Mouse (Mus musculus): ENCODE results near the gene Tbc1d17. TPM values are rescaled to one million over a fixed set of nuclear protein-coding genes. Genes with fewer than 3 reads are reported as not detected.
"Not testable (repeated sequence)": the region's sequence is repeated elsewhere in the genome, so short reads cannot be mapped to it uniquely, and the experiment has no call there.

Gene Tbc1d17
- total RNA-seq (2014; fragmentation: Nextera tagmentation) (18.1 and 22.6 TPM in 2 replicates), total RNA-seq (2017) (15.5 and 19.3 TPM in 2 replicates)

- ATAC-seq (replicated peaks; ENCODE audit: poor library complexity, severe bottlenecking) = peak; percentile 61
Observed at GRCm38 (mm10) chr7:44848561-44849415, at the start of gene Tbc1d17, which contains the start of gene Akt1s1. Gene Tbc1d17, minus strand, starts transcription at chr7:44849079. Gene Akt1s1, plus strand, starts transcription at chr7:44848991.

GRCm38 (mm10) chr7:44898607-44899006 is 49.7 kb upstream of the Tbc1d17 start:
- ATAC-seq (replicated peaks; ENCODE audit: poor library complexity, severe bottlenecking) = no peak

- ATAC-seq (replicated peaks; ENCODE audit: poor library complexity, severe bottlenecking) = no peak
Observed at GRCm38 (mm10) chr7:44896499-44896898, 47.6 kb upstream of the Tbc1d17 start.

GRCm38 (mm10) chr7:44895593-44896434 is 46.9 kb upstream of the Tbc1d17 start, which contains the start of gene Fuz:
Gene Fuz, plus strand, starts transcription at chr7:44896079.
- ATAC-seq (replicated peaks; ENCODE audit: poor library complexity, severe bottlenecking) = peak; percentile 76

- ATAC-seq (replicated peaks; ENCODE audit: poor library complexity, severe bottlenecking) = no peak
Observed at GRCm38 (mm10) chr7:44895206-44895592, 46.3 kb upstream of the Tbc1d17 start.

- no peak for ATAC-seq (replicated peaks; ENCODE audit: poor library complexity, severe bottlenecking)
Observed at GRCm38 (mm10) chr7:44894175-44894574, 45.3 kb upstream of the Tbc1d17 start.

GRCm38 (mm10) chr7:44893197-44893596 is 44.3 kb upstream of the Tbc1d17 start:
- no peak for ATAC-seq (replicated peaks; ENCODE audit: poor library complexity, severe bottlenecking)

GRCm38 (mm10) chr7:44892276-44892921 is 43.5 kb upstream of the Tbc1d17 start, which contains the start of gene Med25:
Gene Med25, minus strand, starts transcription at chr7:44892712.
- ATAC-seq (replicated peaks; ENCODE audit: poor library complexity, severe bottlenecking) = peak; percentile 53

- ATAC-seq (replicated peaks; ENCODE audit: poor library complexity, severe bottlenecking) = no peak
Observed at GRCm38 (mm10) chr7:44891611-44892010, 42.7 kb upstream of the Tbc1d17 start.

GRCm38 (mm10) chr7:44890737-44891136 is 41.9 kb upstream of the Tbc1d17 start:
- ATAC-seq (replicated peaks; ENCODE audit: poor library complexity, severe bottlenecking) = no peak

GRCm38 (mm10) chr7:44890180-44890579 is 41.3 kb upstream of the Tbc1d17 start:
- ATAC-seq (replicated peaks; ENCODE audit: poor library complexity, severe bottlenecking) = no peak

GRCm38 (mm10) chr7:44888256-44889105 is 39.6 kb upstream of the Tbc1d17 start:
- ATAC-seq (replicated peaks; ENCODE audit: poor library complexity, severe bottlenecking) = no peak

GRCm38 (mm10) chr7:44886964-44887363 is 38.1 kb upstream of the Tbc1d17 start:
- ATAC-seq (replicated peaks; ENCODE audit: poor library complexity, severe bottlenecking) = peak; percentile 85

GRCm38 (mm10) chr7:44884637-44885036 is 35.8 kb upstream of the Tbc1d17 start:
- no peak for ATAC-seq (replicated peaks; ENCODE audit: poor library complexity, severe bottlenecking)

- ATAC-seq (replicated peaks; ENCODE audit: poor library complexity, severe bottlenecking) = no peak
Observed at GRCm38 (mm10) chr7:44883036-44883435, 34.2 kb upstream of the Tbc1d17 start.

GRCm38 (mm10) chr7:44877833-44878232 is 29.0 kb upstream of the Tbc1d17 start:
- no peak for ATAC-seq (replicated peaks; ENCODE audit: poor library complexity, severe bottlenecking)

GRCm38 (mm10) chr7:44871774-44872173 is 22.9 kb upstream of the Tbc1d17 start:
- not testable (repeated sequence) for ATAC-seq (replicated peaks; ENCODE audit: poor library complexity, severe bottlenecking)

GRCm38 (mm10) chr7:44871181-44871580 is 22.3 kb upstream of the Tbc1d17 start:
- ATAC-seq (replicated peaks; ENCODE audit: poor library complexity, severe bottlenecking) = no peak

- no peak for ATAC-seq (replicated peaks; ENCODE audit: poor library complexity, severe bottlenecking)
Observed at GRCm38 (mm10) chr7:44870614-44871013, 21.7 kb upstream of the Tbc1d17 start.

Measured in granulocyte monocyte progenitor cell, adult 5-6 weeks (primary cell).